Mouse (Mus musculus): Measurements from ENCODE around the gene 0610010F05Rik. TPM values are rescaled to one million over a fixed set of nuclear protein-coding genes. Genes with fewer than 3 reads are reported as not detected.

The 0610010F05Rik gene
- 22.1 TPM for polyA plus RNA-seq (2014; fragmentation: Illumina TruSeq; extraction: RNeasy Lipid Tissue Mini Kit (QIAGEN cat#74804); ENCODE audit: low read depth, low replicate concordance)

GRCm38 (mm10) chr11:23632945-23633878 is at the start of gene 0610010F05Rik:
Gene 0610010F05Rik (minus strand): TSS chr11:23633639.

GRCm38 (mm10) chr11:23665798-23666501 is 32.5 kb upstream of the 0610010F05Rik start, which contains the start of gene Pex13:
Gene Pex13 (minus strand): TSS chr11:23665959.

GRCm38 (mm10) chr11:23665311-23665786 is 31.9 kb upstream of the 0610010F05Rik start, which contains the start of gene Pus10:
Gene Pus10 (plus strand): TSS chr11:23665674.

DNA sequence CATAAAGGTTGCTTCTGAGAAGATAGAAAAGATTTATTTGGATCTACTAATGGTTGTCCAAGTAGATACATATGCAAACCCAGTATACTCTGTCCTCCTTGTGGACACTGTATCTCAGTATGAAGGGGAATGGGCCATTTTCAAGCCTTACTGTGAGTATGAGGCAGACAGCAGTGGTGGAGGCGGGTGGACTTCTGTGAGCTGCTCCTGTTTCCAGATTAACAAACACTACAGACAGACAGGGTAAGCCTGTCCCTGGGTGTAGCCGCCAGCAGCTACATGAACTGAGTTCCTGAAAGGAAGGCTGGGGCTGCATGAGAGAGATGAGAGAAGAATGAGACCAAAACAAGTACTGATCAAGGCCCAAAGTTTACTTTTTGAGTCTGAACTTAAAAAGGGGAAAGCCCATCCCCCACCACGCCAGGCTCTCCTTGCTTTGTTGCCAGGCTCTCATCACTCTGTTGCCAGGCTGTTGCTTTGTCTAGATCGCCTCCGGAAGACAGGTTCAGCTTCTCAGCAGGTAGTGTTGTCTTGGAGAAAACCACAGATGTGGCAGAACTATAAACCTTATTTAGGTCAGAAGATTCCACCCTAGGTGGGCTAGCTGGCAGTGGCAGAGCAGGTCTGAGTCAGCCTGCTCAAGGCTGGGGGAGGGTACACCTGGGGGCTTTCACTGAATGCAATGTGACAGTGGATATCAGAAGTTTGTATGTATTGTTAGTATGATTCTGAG is 112.8 kb downstream of the 0610010F05Rik start, which contains the start of gene 1700093K21Rik:
1700093K21Rik (minus strand) TSS at position 683 of the 733 bp plus-strand sequence.

Other genes starting within 250 kb of the 0610010F05Rik start
- 57.5 TPM for gene Ahsa2, start 135.6 kb downstream of the 0610010F05Rik start, polyA plus RNA-seq (2014; fragmentation: Illumina TruSeq; extraction: RNeasy Lipid Tissue Mini Kit (QIAGEN cat#74804); ENCODE audit: low read depth, low replicate concordance)
- gene 1700093K21Rik, start 112.5 kb downstream of the 0610010F05Rik start, polyA plus RNA-seq (2014; fragmentation: Illumina TruSeq; extraction: RNeasy Lipid Tissue Mini Kit (QIAGEN cat#74804); ENCODE audit: low read depth, low replicate concordance), result not detected
- gene Pus10, start 32.0 kb upstream of the 0610010F05Rik start, polyA plus RNA-seq (2014; fragmentation: Illumina TruSeq; extraction: RNeasy Lipid Tissue Mini Kit (QIAGEN cat#74804); ENCODE audit: low read depth, low replicate concordance), result 27.4 TPM
- gene Pex13, start 32.3 kb upstream of the 0610010F05Rik start, polyA plus RNA-seq (2014; fragmentation: Illumina TruSeq; extraction: RNeasy Lipid Tissue Mini Kit (QIAGEN cat#74804); ENCODE audit: low read depth, low replicate concordance), result 66.7 TPM
- gene Rel, start 137.3 kb upstream of the 0610010F05Rik start, polyA plus RNA-seq (2014; fragmentation: Illumina TruSeq; extraction: RNeasy Lipid Tissue Mini Kit (QIAGEN cat#74804); ENCODE audit: low read depth, low replicate concordance), result 4.9 TPM